Mouse (Mus musculus) retina, postnatal 1 day (tissue): ENCODE results near the gene Gm10300.

Experiments
- DNase-seq: peaks from one replicate; pipeline ENCODE4 v3.0.0-alpha.2; 2012

Gene Gm10300

GRCm38 (mm10) chr4:132051321-132052275 is 22.9 kb upstream of the Gm10300 start:
- peak; percentile 85 for DNase-seq

- peak; percentile 58 for DNase-seq
Observed at GRCm38 (mm10) chr4:132057311-132057710, 17.2 kb upstream of the Gm10300 start.

- DNase-seq = no peak
Observed at GRCm38 (mm10) chr4:132059541-132059940, 15.0 kb upstream of the Gm10300 start.

- DNase-seq = no peak
Observed at GRCm38 (mm10) chr4:132060040-132060832, 14.3 kb upstream of the Gm10300 start.

GRCm38 (mm10) chr4:132062289-132062688 is 12.2 kb upstream of the Gm10300 start:
- DNase-seq = peak; percentile 55

GRCm38 (mm10) chr4:132062934-132063884 is 11.3 kb upstream of the Gm10300 start:
- DNase-seq = peak; percentile 83

GRCm38 (mm10) chr4:132064550-132064949 is 9.9 kb upstream of the Gm10300 start:
- no peak for DNase-seq

- DNase-seq = no peak
Observed at GRCm38 (mm10) chr4:132065578-132065977, 8.9 kb upstream of the Gm10300 start.

- no peak for DNase-seq
Observed at GRCm38 (mm10) chr4:132066101-132066773, 8.3 kb upstream of the Gm10300 start.

GRCm38 (mm10) chr4:132067112-132067937 is 7.2 kb upstream of the Gm10300 start:
- no peak for DNase-seq

GRCm38 (mm10) chr4:132067938-132068235 is 6.6 kb upstream of the Gm10300 start:
- DNase-seq = no peak

GRCm38 (mm10) chr4:132071674-132072073 is 2.8 kb upstream of the Gm10300 start:
- DNase-seq = no peak

- no peak for DNase-seq
Observed at GRCm38 (mm10) chr4:132072156-132072555, 2.3 kb upstream of the Gm10300 start.

GRCm38 (mm10) chr4:132072946-132073345 is 1.6 kb upstream of the Gm10300 start:
- no peak for DNase-seq

GRCm38 (mm10) chr4:132074933-132075769 is 654 bp downstream of the Gm10300 start, which contains the start of gene Epb41:
Gene Epb41 (minus strand): TSS chr4:132075321.
- peak; percentile 96 for DNase-seq

- DNase-seq = peak; percentile 40
Observed at GRCm38 (mm10) chr4:132075796-132076195, 1.3 kb downstream of the Gm10300 start.

GRCm38 (mm10) chr4:132076480-132077405 is 2.2 kb downstream of the Gm10300 start:
- peak; percentile 88 for DNase-seq

GRCm38 (mm10) chr4:132077445-132077844 is 2.9 kb downstream of the Gm10300 start:
- DNase-seq = no peak

GRCm38 (mm10) chr4:132078296-132078714 is 3.8 kb downstream of the Gm10300 start:
- DNase-seq = no peak
